Mouse (Mus musculus) megakaryocyte, embryonic 14.5 days (primary cell): ENCODE results near the gene Bola2.

Experiments
- FLI1 ChIP-seq: IDR thresholded peaks from 2 replicates; pipeline ENCODE4 v1.6.1; 2012; ENCODE audit warnings: low read length, inconsistent platforms, mixed read lengths
- GATA1 ChIP-seq: IDR thresholded peaks from 3 replicates; pipeline ENCODE4 v1.6.1; 2012; ENCODE audit warnings: mixed read lengths, low read length, inconsistent platforms, borderline replicate concordance

- no peak for TF ChIP-seq GATA1
- TF ChIP-seq FLI1, result no peak
These were observed 26.4 kb downstream of the Bola2 start for GRCm38 (mm10) chr7:126721635-126722034.
